Mouse (Mus musculus) hindbrain, embryonic 11.5 days (tissue): ENCODE results near the gene Zfp143. TPM values are rescaled to one million over a fixed set of nuclear protein-coding genes. Genes with fewer than 3 reads are reported as not detected.

ENCODE experiments used
- ATAC-seq: fragments of 200-750 bp; cut with Nextera tagmentation; 2 replicates; pipeline ENCODE4 v1.8.0; 2017; ENCODE audit warnings: mild to moderate bottlenecking, moderate TSS enrichment, moderate library complexity; ENCODE audit not compliant: low FRiP score
- DNase-seq: peaks from one replicate; pipeline ENCODE4 v3.0.0-alpha.2; 2015; ENCODE audit warnings: low spot score
- H3K27ac ChIP-seq: fragments of 300-500 bp; sonication (generic); 2 replicates; pipeline ENCODE4 v1.5.1; 2014; ENCODE audit warnings: mild to moderate bottlenecking, low read depth, low read length
- H3K27me3 ChIP-seq: fragments of 300-500 bp; sonication (generic); 2 replicates; pipeline ENCODE4 v1.6.1; 2014; ENCODE audit warnings: mild to moderate bottlenecking, low read length, moderate library complexity, mixed read lengths; ENCODE audit not compliant: control insufficient read depth, insufficient read depth
- H3K36me3 ChIP-seq: fragments of 300-500 bp; sonication (generic); 2 replicates; pipeline ENCODE4 v1.6.1; 2014; ENCODE audit warnings: mild to moderate bottlenecking, low read length, moderate library complexity, mixed read lengths; ENCODE audit not compliant: control insufficient read depth, insufficient read depth
- H3K4me1 ChIP-seq: fragments of 300-500 bp; sonication (generic); replicated peaks from 2 replicates; pipeline ENCODE4 v1.6.1; 2014; ENCODE audit warnings: low read length, mixed read lengths; ENCODE audit not compliant: control insufficient read depth, insufficient read depth
- H3K4me2 ChIP-seq: fragments of 300-500 bp; sonication (generic); replicated peaks from 2 replicates; pipeline ENCODE4 v1.6.1; 2014; ENCODE audit warnings: mild to moderate bottlenecking, low read depth, low read length
- H3K4me3 ChIP-seq: fragments of 300-500 bp; sonication (generic); 2 replicates; pipeline ENCODE4 v1.5.1; 2014; ENCODE audit warnings: low read depth, low read length
- H3K9ac ChIP-seq: fragments of 300-500 bp; sonication (generic); 2 replicates; pipeline ENCODE4 v1.6.1; 2014; ENCODE audit warnings: low read depth, low read length
- H3K9me3 ChIP-seq: fragments of 300-500 bp; sonication (generic); 2 replicates; pipeline ENCODE4 v1.6.1; 2016; ENCODE audit warnings: low read length; ENCODE audit not compliant: control insufficient read depth
- WGBS: fragments of 180-500 bp; shearing (Covaris S2); extraction: QIAGEN DNeasy Blood & Tissue Kit; methylation state at CpG from one replicate; pipeline ENCODE4 v1.1.7; 2014; 5-methylcytosine and 5-hydroxymethylcytosine counted together
- polyA plus RNA-seq: library from polyadenylated mRNA; unstranded; fragments of >200 nt; fragmentation: Nextera tagmentation; extraction: Ambion mirVana; gene quantifications from 2 replicates; pipeline ENCODE4 v1.2.1, GENCODE M21; 2014

Gene Zfp143
- polyA plus RNA-seq, 1 experiment from 2014 or later = 26.2 TPM

- DNase-seq (no peak), ATAC-seq (no peak)
- Histone ChIP-seq H3K4me2 (no peak overlapping the region), H3K27ac (no peak overlapping the region), H3K36me3 (peaks cover 2% of the 10 kb centered on the region; the same call in 1 of the 2 replicates), H3K9ac (no peak overlapping the region), H3K9me3 (no peaks in the 10 kb centered on the region), H3K4me1 (no peaks in the 10 kb centered on the region), H3K27me3 (no peaks in the 10 kb centered on the region), H3K4me3 (no peak overlapping the region)
- WGBS = 85% methylated on average over 2 of the region's 2 CpGs
These were observed 77.5 kb downstream of the Zfp143 start for GRCm38 (mm10) chr7:110138538-110138937.

GRCm38 (mm10) chr7:110143863-110144262 is 82.8 kb downstream of the Zfp143 start:
- no peak overlapping the region for H3K4me2 ChIP-seq
- H3K4me3 ChIP-seq = no peak overlapping the region
- H3K36me3 ChIP-seq = no peaks in the 10 kb centered on the region
- no peaks in the 10 kb centered on the region for H3K9me3 ChIP-seq
- WGBS = 97% methylated on average over 1 of the region's 1 CpGs
- no peak for DNase-seq
- no peaks in the 10 kb centered on the region for H3K27me3 ChIP-seq
- ATAC-seq = no peak
- no peak overlapping the region for H3K27ac ChIP-seq
- no peak overlapping the region for H3K9ac ChIP-seq
- no peaks in the 10 kb centered on the region for H3K4me1 ChIP-seq

Other genes starting within 250 kb of the Zfp143 start
- 3.2 and 4.3 TPM in 2 replicates for gene Scube2, start 195.5 kb upstream of the Zfp143 start, polyA plus RNA-seq
- 52.5 and 57.3 TPM in 2 replicates for gene Dennd5a, start 100.7 kb upstream of the Zfp143 start, polyA plus RNA-seq
- 78.4 and 84.8 TPM in 2 replicates for gene Tmem41b, start 74.3 kb upstream of the Zfp143 start, polyA plus RNA-seq
- gene Ipo7, start 42.9 kb upstream of the Zfp143 start, polyA plus RNA-seq = 23.2 and 32.7 TPM in 2 replicates
- gene Wee1, start 60.8 kb downstream of the Zfp143 start, polyA plus RNA-seq = 25.7 and 26.6 TPM in 2 replicates
- 15.6 and 16.3 TPM in 2 replicates for gene Swap70, start 160.5 kb downstream of the Zfp143 start, polyA plus RNA-seq